ENCODE assay signal across 7 mouse cellular contexts in the genomic region with DNA sequence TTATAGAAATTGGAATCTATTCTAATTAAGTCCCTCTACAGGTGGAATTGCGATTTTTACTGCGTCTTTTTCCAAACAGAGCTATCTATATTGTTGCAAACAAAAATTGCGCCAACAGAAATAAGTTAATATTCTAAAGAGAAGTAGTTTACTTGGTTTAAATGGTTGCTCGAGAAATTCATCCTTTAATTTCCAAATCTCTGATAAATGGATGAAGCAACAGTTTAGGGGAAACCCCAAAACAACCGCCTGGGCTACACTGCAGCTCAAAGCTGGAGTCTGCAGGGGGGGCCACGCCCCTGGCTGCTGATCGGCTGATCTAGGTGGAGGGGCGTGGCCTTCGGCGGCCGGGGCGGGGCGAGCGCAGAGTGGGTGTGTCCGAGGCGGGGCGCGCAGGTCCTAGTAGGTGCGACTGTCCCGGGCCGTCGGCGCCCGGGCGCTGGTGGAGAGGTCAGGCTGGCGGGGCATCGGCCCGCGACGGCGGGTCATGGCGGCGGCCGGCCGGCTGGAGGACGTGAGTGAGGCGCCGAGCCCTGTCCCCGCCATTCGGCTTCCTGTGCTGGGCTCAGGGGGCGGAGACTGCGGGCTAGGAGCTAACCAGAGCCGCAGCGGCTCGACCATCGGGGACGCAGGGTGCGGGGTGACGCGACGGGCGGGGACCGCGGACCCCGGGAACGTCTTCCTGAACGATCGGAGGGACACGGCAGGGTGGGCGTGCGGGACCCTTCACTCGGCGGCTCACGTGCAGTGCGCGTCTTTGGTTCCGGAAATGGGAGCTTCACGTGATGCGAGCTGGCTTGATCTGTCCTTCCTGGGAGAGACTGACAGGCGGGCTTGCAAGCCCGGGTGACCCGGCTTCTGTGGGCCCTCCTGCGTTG. TPM values are rescaled to one million over a fixed set of nuclear protein-coding genes. Genes with fewer than 3 reads are reported as not detected.
DNase-seq lines count a peak whose midpoint lies in the region; ATAC-seq and TF ChIP-seq lines count a peak whose summit lies in the region.

Gene Tmem192, plus strand, starts transcription at position 366 of the 878 bp plus-strand sequence.

- no peak for TF ChIP-seq POLR2A in kidney, adult 2 months (IDR thresholded peaks at IDR 0.05; ENCODE audit: low read depth, low read length)
- TF ChIP-seq POLR2A in spleen, adult 2 months (IDR thresholded peaks at IDR 0.05; ENCODE audit: low read depth, low read length) = peak; percentile 62

- no peaks in the 10 kb centered on the region for H3K9me3 ChIP-seq in embryonic facial prominence, embryonic 11.5 days (replicated peaks; ENCODE audit: control insufficient read depth, low read length)
- no peaks in the 10 kb centered on the region for H3K9me3 ChIP-seq in limb, embryonic 12.5 days
- no peaks in the 10 kb centered on the region for H3K9me3 ChIP-seq in midbrain, embryonic 15.5 days

- H3K4me3 ChIP-seq in embryonic facial prominence, embryonic 11.5 days (ENCODE audit: low read depth, low read length) = peak within 1 kb of the TSS; percentile 76
- H3K4me3 ChIP-seq in kidney, adult 2 months (ENCODE audit: insufficient read depth, low read depth, low read length) = peak within 1 kb of the TSS; percentile 73
- H3K4me3 ChIP-seq in limb, embryonic 12.5 days (replicated peaks) = peak within 1 kb of the TSS; percentile 79
- H3K4me3 ChIP-seq in midbrain, embryonic 15.5 days = peak within 1 kb of the TSS; percentile 89
- H3K4me3 ChIP-seq in spleen, adult 2 months (ENCODE audit: extremely low read depth, insufficient read depth, insufficient read length) = peak within 1 kb of the TSS; percentile 74

- peak within 1 kb of the TSS; percentile 60 for H3K9ac ChIP-seq in embryonic facial prominence, embryonic 11.5 days (replicated peaks; ENCODE audit: low read length)
- H3K9ac ChIP-seq in limb, embryonic 12.5 days (replicated peaks) = peak within 1 kb of the TSS; percentile 65
- peak within 1 kb of the TSS; percentile 65 for H3K9ac ChIP-seq in midbrain, embryonic 15.5 days

- H3K27ac ChIP-seq in embryonic facial prominence, embryonic 11.5 days (replicated peaks; ENCODE audit: low read depth, low read length) = no peak within 1 kb of the TSS; the same call in 1 of the 2 replicates
- peak within 1 kb of the TSS; percentile 86 for H3K27ac ChIP-seq in kidney, adult 2 months (ENCODE audit: insufficient read depth, low read depth, low read length)
- 0 out of 2 replicates have a peak within 1 kb of the TSS, but pooled peaks have one; percentile 23 for H3K27ac ChIP-seq in limb, embryonic 12.5 days
- peak within 1 kb of the TSS; percentile 84 for H3K27ac ChIP-seq in midbrain, embryonic 15.5 days
- H3K27ac ChIP-seq in spleen, adult 2 months (ENCODE audit: insufficient read depth, low read length) = peak within 1 kb of the TSS; percentile 97

- peak within 1 kb of the TSS; percentile 54 for H3K4me2 ChIP-seq in embryonic facial prominence, embryonic 11.5 days (ENCODE audit: low read depth, low read length)
- H3K4me2 ChIP-seq in limb, embryonic 12.5 days = peak within 1 kb of the TSS; percentile 69
- H3K4me2 ChIP-seq in midbrain, embryonic 15.5 days = peak within 1 kb of the TSS; percentile 57

- ATAC-seq in embryonic facial prominence, embryonic 11.5 days (replicated peaks; ENCODE audit: insufficient number of reproducible peaks, low FRiP score, low TSS enrichment, low read depth) = peak; percentile 90
- ATAC-seq in limb, embryonic 12.5 days (ENCODE audit: insufficient number of reproducible peaks, insufficient read depth, low FRiP score, low TSS enrichment, low read depth) = peak; percentile 96
- peak; percentile 96 for ATAC-seq in midbrain, embryonic 15.5 days (replicated peaks)

- no peaks in the 10 kb centered on the region for H3K27me3 ChIP-seq in embryonic facial prominence, embryonic 11.5 days (ENCODE audit: control insufficient read depth, insufficient read depth, low read length)
- no peaks in the 10 kb centered on the region for H3K27me3 ChIP-seq in kidney, adult 2 months (replicated peaks; ENCODE audit: control insufficient read depth, insufficient read depth, low read length)
- H3K27me3 ChIP-seq in limb, embryonic 12.5 days = peaks cover 17% of the 10 kb centered on the region
- H3K27me3 ChIP-seq in midbrain, embryonic 15.5 days (replicated peaks) = no peaks in the 10 kb centered on the region
- H3K27me3 ChIP-seq in spleen, adult 2 months (ENCODE audit: control insufficient read depth, insufficient read depth, low read length) = no peaks in the 10 kb centered on the region

- DNase-seq in adrenal gland, postnatal 14 days = peak; percentile 98
- peak; percentile 87 for DNase-seq in embryonic facial prominence, embryonic 11.5 days (ENCODE audit: low spot score)
- DNase-seq in heart, adult 11 months = peak; percentile 100
- DNase-seq in kidney, adult 2 months = peak; percentile 98
- DNase-seq in spleen, adult 2 months (ENCODE audit: low read depth in 1 of 2, low spot score in 2 of 2) = peak; percentile 88 to 97

- TF ChIP-seq CTCF in kidney, adult 2 months (conservative IDR thresholded peaks at IDR 0.05; ENCODE audit: insufficient read depth, insufficient read length, low read depth, low read length) = no peak
- no peak for TF ChIP-seq CTCF in spleen, adult 2 months (IDR thresholded peaks at IDR 0.05; ENCODE audit: extremely low read depth, insufficient read depth, insufficient read length, insufficient replicate concordance)

- H3K4me1 ChIP-seq in embryonic facial prominence, embryonic 11.5 days (ENCODE audit: control insufficient read depth, insufficient read depth, low read length) = no peaks in the 10 kb centered on the region
- no peaks in the 10 kb centered on the region for H3K4me1 ChIP-seq in kidney, adult 2 months (ENCODE audit: control insufficient read depth, insufficient read depth, low read length)
- H3K4me1 ChIP-seq in limb, embryonic 12.5 days (replicated peaks) = no peaks in the 10 kb centered on the region
- peaks cover 15% of the 10 kb centered on the region for H3K4me1 ChIP-seq in midbrain, embryonic 15.5 days
- no peaks in the 10 kb centered on the region; the same call in none of the 2 replicates for H3K4me1 ChIP-seq in spleen, adult 2 months (ENCODE audit: control insufficient read depth, insufficient read depth, insufficient read length)

- 1% methylated on average over 73 of the region's 73 CpGs for WGBS in embryonic facial prominence, embryonic 11.5 days
- under 1% methylated on average over 71 of the region's 73 CpGs for WGBS in kidney, adult 2 months
- WGBS in limb, embryonic 12.5 days = 2% methylated on average over 60 of the region's 73 CpGs
- WGBS in midbrain, embryonic 15.5 days = 1% methylated on average over 73 of the region's 73 CpGs
- WGBS in spleen, adult 2 months = under 1% methylated on average over 73 of the region's 73 CpGs

- no peaks in the 10 kb centered on the region for H3K36me3 ChIP-seq in embryonic facial prominence, embryonic 11.5 days (replicated peaks; ENCODE audit: control insufficient read depth, insufficient read depth, low read depth, low read length)
- no peaks in the 10 kb centered on the region for H3K36me3 ChIP-seq in kidney, adult 2 months (ENCODE audit: control insufficient read depth, insufficient read depth, low read length)
- no peaks in the 10 kb centered on the region for H3K36me3 ChIP-seq in limb, embryonic 12.5 days
- H3K36me3 ChIP-seq in midbrain, embryonic 15.5 days (replicated peaks) = no peaks in the 10 kb centered on the region
- no peaks in the 10 kb centered on the region for H3K36me3 ChIP-seq in spleen, adult 2 months (ENCODE audit: control insufficient read depth, insufficient read depth, low read length)

RNA-seq across cellular contexts. Expression of gene Tmem192, which starts in this region (rescaled TPM):
- total RNA-seq in adrenal gland, postnatal 14 days (2021) = 35.3 TPM in 2 replicates
- 17.6 and 21.4 TPM in 2 replicates for polyA plus RNA-seq in embryonic facial prominence, embryonic 11.5 days (2014; fragmentation: Nextera tagmentation; extraction: Ambion mirVana)
- 82.6 and 83.5 TPM in 2 replicates for polyA plus RNA-seq in kidney, adult 2 months (2012; rRNA removed)
- 18.7 and 20.2 TPM in 2 replicates for polyA plus RNA-seq in limb, embryonic 12.5 days (2016; fragmentation: Nextera tagmentation; extraction: Ambion mirVana)
- polyA plus RNA-seq in midbrain, embryonic 15.5 days (2015; fragmentation: Nextera tagmentation; extraction: Ambion mirVana) = 25.0 and 26.8 TPM in 2 replicates
- 40.0 and 51.9 TPM in 2 replicates for polyA plus RNA-seq in spleen, adult 2 months (2012; rRNA removed)
